Mouse (Mus musculus): ENCODE results near the gene Apbb1. TPM values are rescaled to one million over a fixed set of nuclear protein-coding genes. Genes with fewer than 3 reads are reported as not detected.

Gene Apbb1
- polyA plus RNA-seq, 1 experiment, result 11.2 TPM

GRCm38 (mm10) chr7:105562317-105562716, 19.1 kb downstream of the Apbb1 start:
- Histone ChIP-seq H3K4me1 (ENCODE audit: control insufficient read depth, insufficient read depth, low read length) (no peaks in the 10 kb centered on the region), H3K4me3 (ENCODE audit: insufficient read depth, low read length) (no peak overlapping the region), H3K27ac (ENCODE audit: insufficient read depth, low read length) (no peak overlapping the region)
- TF ChIP-seq CTCF (IDR thresholded peaks at IDR 0.05; ENCODE audit: borderline replicate concordance, insufficient read depth, low read length), result no peak

GRCm38 (mm10) chr7:105559016-105559415, 22.4 kb downstream of the Apbb1 start:
- Histone ChIP-seq H3K4me1 (ENCODE audit: control insufficient read depth, insufficient read depth, low read length) (0 out of 2 replicates have a peak, but pooled peaks cover 3% of the 10 kb centered on the region), H3K27ac (ENCODE audit: insufficient read depth, low read length) (no peak overlapping the region), H3K4me3 (ENCODE audit: insufficient read depth, low read length) (no peak overlapping the region)
- TF ChIP-seq CTCF (IDR thresholded peaks at IDR 0.05; ENCODE audit: borderline replicate concordance, insufficient read depth, low read length) (no peak), POLR2A (IDR thresholded peaks at IDR 0.05; ENCODE audit: low read depth, low read length) (no peak)

GRCm38 (mm10) chr7:105557671-105558070, 23.8 kb downstream of the Apbb1 start:
- Histone ChIP-seq H3K4me1 (ENCODE audit: control insufficient read depth, insufficient read depth, low read length) (0 out of 2 replicates have a peak, but pooled peaks cover 3% of the 10 kb centered on the region), H3K4me3 (ENCODE audit: insufficient read depth, low read length) (no peak overlapping the region), H3K27ac (ENCODE audit: insufficient read depth, low read length) (no peak overlapping the region)
- no peak for TF ChIP-seq CTCF (IDR thresholded peaks at IDR 0.05; ENCODE audit: borderline replicate concordance, insufficient read depth, low read length)
- no peak for TF ChIP-seq POLR2A (IDR thresholded peaks at IDR 0.05; ENCODE audit: low read depth, low read length)

GRCm38 (mm10) chr7:105556406-105556805, 25.0 kb downstream of the Apbb1 start:
- TF ChIP-seq CTCF (IDR thresholded peaks at IDR 0.05; ENCODE audit: borderline replicate concordance, insufficient read depth, low read length) (no peak), POLR2A (IDR thresholded peaks at IDR 0.05; ENCODE audit: low read depth, low read length) (no peak)
- no peak overlapping the region for H3K4me3 ChIP-seq (ENCODE audit: insufficient read depth, low read length)
- no peak overlapping the region for H3K27ac ChIP-seq (ENCODE audit: insufficient read depth, low read length)
- H3K4me1 ChIP-seq (ENCODE audit: control insufficient read depth, insufficient read depth, low read length), result 0 out of 2 replicates have a peak, but pooled peaks cover 3% of the 10 kb centered on the region

- Histone ChIP-seq H3K4me3 (ENCODE audit: insufficient read depth, low read length) (no peak overlapping the region), H3K27ac (ENCODE audit: insufficient read depth, low read length) (no peak overlapping the region), H3K4me1 (ENCODE audit: control insufficient read depth, insufficient read depth, low read length) (0 out of 2 replicates have a peak, but pooled peaks cover 3% of the 10 kb centered on the region)
- TF ChIP-seq POLR2A (IDR thresholded peaks at IDR 0.05; ENCODE audit: low read depth, low read length) (no peak), CTCF (IDR thresholded peaks at IDR 0.05; ENCODE audit: borderline replicate concordance, insufficient read depth, low read length) (no peak)
Observed at GRCm38 (mm10) chr7:105555571-105555970, 25.9 kb downstream of the Apbb1 start.

- Histone ChIP-seq H3K4me1 (ENCODE audit: control insufficient read depth, insufficient read depth, low read length) (0 out of 2 replicates have a peak, but pooled peaks cover 3% of the 10 kb centered on the region), H3K4me3 (ENCODE audit: insufficient read depth, low read length) (peak within 1 kb of the TSS; percentile 76), H3K27ac (ENCODE audit: insufficient read depth, low read length) (no peak within 1 kb of the TSS)
- TF ChIP-seq POLR2A (IDR thresholded peaks at IDR 0.05; ENCODE audit: low read depth, low read length) (peak; percentile 68), CTCF (IDR thresholded peaks at IDR 0.05; ENCODE audit: borderline replicate concordance, insufficient read depth, low read length) (no peak)
Observed at GRCm38 (mm10) chr7:105554212-105554942, 27.1 kb downstream of the Apbb1 start, which contains the start of gene Smpd1. Gene Smpd1, plus strand, starts transcription at chr7:105554360.

- TF ChIP-seq POLR2A (IDR thresholded peaks at IDR 0.05; ENCODE audit: low read depth, low read length), result no peak; the same call in 1 of the 2 replicates
- no peak for TF ChIP-seq CTCF (IDR thresholded peaks at IDR 0.05; ENCODE audit: borderline replicate concordance, insufficient read depth, low read length)
- Histone ChIP-seq H3K4me3 (ENCODE audit: insufficient read depth, low read length) (peak overlapping the region; percentile 76), H3K27ac (ENCODE audit: insufficient read depth, low read length) (no peak overlapping the region), H3K4me1 (ENCODE audit: control insufficient read depth, insufficient read depth, low read length) (0 out of 2 replicates have a peak, but pooled peaks cover 3% of the 10 kb centered on the region)
Observed at GRCm38 (mm10) chr7:105553456-105554211, 27.8 kb downstream of the Apbb1 start.

- TF ChIP-seq CTCF (IDR thresholded peaks at IDR 0.05; ENCODE audit: borderline replicate concordance, insufficient read depth, low read length), result no peak
- no peak for TF ChIP-seq POLR2A (IDR thresholded peaks at IDR 0.05; ENCODE audit: low read depth, low read length)
- Histone ChIP-seq H3K27ac (ENCODE audit: insufficient read depth, low read length) (no peak overlapping the region), H3K4me3 (ENCODE audit: insufficient read depth, low read length) (no peak overlapping the region), H3K4me1 (ENCODE audit: control insufficient read depth, insufficient read depth, low read length) (no peaks in the 10 kb centered on the region)
Observed at GRCm38 (mm10) chr7:105549035-105549434, 32.4 kb downstream of the Apbb1 start.

- Histone ChIP-seq H3K27ac (ENCODE audit: insufficient read depth, low read length) (no peak overlapping the region), H3K4me1 (ENCODE audit: control insufficient read depth, insufficient read depth, low read length) (no peaks in the 10 kb centered on the region), H3K4me3 (ENCODE audit: insufficient read depth, low read length) (no peak overlapping the region)
- no peak for TF ChIP-seq POLR2A (IDR thresholded peaks at IDR 0.05; ENCODE audit: low read depth, low read length)
- TF ChIP-seq CTCF (IDR thresholded peaks at IDR 0.05; ENCODE audit: borderline replicate concordance, insufficient read depth, low read length), result no peak
Observed at GRCm38 (mm10) chr7:105547970-105548369, 33.5 kb downstream of the Apbb1 start.

- TF ChIP-seq CTCF (IDR thresholded peaks at IDR 0.05; ENCODE audit: borderline replicate concordance, insufficient read depth, low read length), result no peak
- no peak for TF ChIP-seq POLR2A (IDR thresholded peaks at IDR 0.05; ENCODE audit: low read depth, low read length)
- no peaks in the 10 kb centered on the region for H3K4me1 ChIP-seq (ENCODE audit: control insufficient read depth, insufficient read depth, low read length)
- H3K4me3 ChIP-seq (ENCODE audit: insufficient read depth, low read length), result no peak overlapping the region
Observed at GRCm38 (mm10) chr7:105545986-105546385, 35.5 kb downstream of the Apbb1 start.

More at GRCm38 (mm10) chr7:105545986-105546385, 35.5 kb downstream of the Apbb1 start:
- H3K27ac ChIP-seq (ENCODE audit: insufficient read depth, low read length), result no peak overlapping the region

Data from embryonic fibroblast, embryonic 13.5 days (primary cell).